Mouse (Mus musculus) heart, adult 8-10 months (tissue): ENCODE data around the gene Txndc9. TPM values are rescaled to one million over a fixed set of nuclear protein-coding genes. Genes with fewer than 3 reads are reported as not detected.

ENCODE experiments used
- DNase-seq: peaks from one replicate; pipeline ENCODE4 v3.0.0; 2022; ENCODE audit warnings: low spot score
- total RNA-seq, 4 experiments: library from RNA; stranded (reverse); gene quantifications; 2 replicates each; pipeline ENCODE4 v1.2.4; 2022

Gene Txndc9
- 10 to 100 TPM; 54.6 to 63.0 (median 59.3) TPM for total RNA-seq

- DNase-seq: peak; percentile 94
Observed at GRCm38 (mm10) chr1:37997867-37998266, at the start of gene Txndc9, which contains the start of gene Eif5b. Txndc9 (minus strand) TSS chr1:37997893. Eif5b (plus strand) TSS chr1:37998010.

- DNase-seq: no peak
Observed at GRCm38 (mm10) chr1:38038898-38039297, 41.2 kb upstream of the Txndc9 start.

- no peak for DNase-seq
Observed at GRCm38 (mm10) chr1:38037375-38037774, 39.7 kb upstream of the Txndc9 start.

- DNase-seq: no peak
Observed at GRCm38 (mm10) chr1:38035521-38035920, 37.8 kb upstream of the Txndc9 start.

- no peak for DNase-seq
Observed at GRCm38 (mm10) chr1:38031391-38031790, 33.7 kb upstream of the Txndc9 start.

- no peak for DNase-seq
Observed at GRCm38 (mm10) chr1:38027301-38027700, 29.6 kb upstream of the Txndc9 start.

GRCm38 (mm10) chr1:38014551-38015203 lies 17.0 kb upstream of the Txndc9 start:
- DNase-seq: no peak

- no peak for DNase-seq
Observed at GRCm38 (mm10) chr1:38012509-38012908, 14.8 kb upstream of the Txndc9 start.

GRCm38 (mm10) chr1:38012104-38012503 lies 14.4 kb upstream of the Txndc9 start:
- peak; percentile 21 for DNase-seq

- DNase-seq: no peak
Observed at GRCm38 (mm10) chr1:38011647-38012046, 14.0 kb upstream of the Txndc9 start.

GRCm38 (mm10) chr1:38006741-38007140 lies 9.0 kb upstream of the Txndc9 start:
- DNase-seq: no peak

- no peak for DNase-seq
Observed at GRCm38 (mm10) chr1:38003046-38003445, 5.4 kb upstream of the Txndc9 start.

GRCm38 (mm10) chr1:38001956-38002355 lies 4.3 kb upstream of the Txndc9 start:
- DNase-seq: no peak

GRCm38 (mm10) chr1:38000844-38001243 lies 3.2 kb upstream of the Txndc9 start:
- DNase-seq: no peak

GRCm38 (mm10) chr1:37999552-37999951 lies 1.9 kb upstream of the Txndc9 start:
- no peak for DNase-seq

- no peak for DNase-seq
Observed at GRCm38 (mm10) chr1:37998371-37999199, 892 bp upstream of the Txndc9 start.

- peak; percentile 100 for DNase-seq
Observed at GRCm38 (mm10) chr1:37996877-37997484, 712 bp downstream of the Txndc9 start.

GRCm38 (mm10) chr1:37996226-37996625 lies 1.5 kb downstream of the Txndc9 start:
- no peak for DNase-seq

- DNase-seq: no peak
Observed at GRCm38 (mm10) chr1:37987856-37988255, 9.8 kb downstream of the Txndc9 start.

GRCm38 (mm10) chr1:37985764-37986323 lies 11.8 kb downstream of the Txndc9 start:
- DNase-seq: no peak

GRCm38 (mm10) chr1:37984326-37984725 lies 13.4 kb downstream of the Txndc9 start:
- no peak for DNase-seq

- DNase-seq: no peak
Observed at GRCm38 (mm10) chr1:37977303-37977702, 20.4 kb downstream of the Txndc9 start.
